Mouse (Mus musculus): ENCODE measurements around the gene 1600015I10Rik. TPM values are rescaled to one million over a fixed set of nuclear protein-coding genes. Genes with fewer than 3 reads are reported as not detected.

Gene 1600015I10Rik
- polyA plus RNA-seq, 1 experiment, result not detected

DNA sequence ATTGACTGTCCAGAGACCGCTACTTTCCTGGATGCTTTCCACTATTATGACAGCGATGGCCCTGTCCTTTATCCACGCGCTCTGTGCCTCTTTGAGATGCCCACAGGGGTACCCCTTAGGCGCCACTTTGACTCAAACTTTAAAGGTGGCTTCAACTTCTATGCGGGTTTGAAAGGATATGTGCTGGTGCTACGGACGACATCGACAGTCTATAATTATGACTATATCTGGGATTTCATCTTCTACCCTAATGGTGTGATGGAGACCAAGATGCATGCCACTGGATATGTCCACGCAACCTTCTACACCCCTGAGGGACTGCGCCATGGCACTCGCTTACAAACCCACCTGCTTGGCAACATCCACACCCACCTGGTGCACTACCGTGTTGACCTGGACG, 23.3 kb upstream of the 1600015I10Rik start:
- H3K4me3 ChIP-seq (replicated peaks), result no peak overlapping the region
- H3K27me3 ChIP-seq (ENCODE audit: control insufficient read depth), result no peaks in the 10 kb centered on the region
- no peak for TF ChIP-seq TAL1 (IDR thresholded peaks at IDR 0.05; ENCODE audit: low read length)
- no peak for TF ChIP-seq GATA1 (IDR thresholded peaks at IDR 0.05; ENCODE audit: low read length)
- no peaks in the 10 kb centered on the region for H3K36me3 ChIP-seq (ENCODE audit: control insufficient read depth)
- H3K9me3 ChIP-seq (ENCODE audit: control insufficient read depth, low read length), result no peaks in the 10 kb centered on the region
- no peaks in the 10 kb centered on the region for H3K4me1 ChIP-seq (ENCODE audit: control insufficient read depth)

DNA sequence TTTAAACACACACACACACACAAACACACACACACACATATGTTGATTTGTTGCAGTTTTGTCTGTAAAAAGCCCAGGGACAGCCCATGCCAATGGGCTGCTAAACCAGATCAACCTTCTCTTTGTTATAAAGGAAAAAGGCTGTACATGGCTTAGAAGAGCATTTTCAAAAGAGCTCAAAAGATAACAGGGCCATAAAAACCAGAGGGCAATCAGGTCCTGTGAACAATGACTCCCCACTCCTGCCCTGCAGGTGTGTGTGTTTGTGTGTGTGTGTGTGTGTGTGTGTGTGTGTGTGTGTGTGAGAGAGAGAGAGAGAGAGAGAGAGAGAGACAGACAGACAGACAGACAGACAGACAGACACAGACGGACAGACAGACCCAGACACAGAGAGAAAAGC, 20.5 kb upstream of the 1600015I10Rik start:
- H3K9me3 ChIP-seq (ENCODE audit: control insufficient read depth, low read length), result no peaks in the 10 kb centered on the region
- TF ChIP-seq TAL1 (IDR thresholded peaks at IDR 0.05; ENCODE audit: low read length) (no peak), GATA1 (IDR thresholded peaks at IDR 0.05; ENCODE audit: low read length) (no peak)

GRCm38 (mm10) chr6:48912033-48912432, 17.7 kb upstream of the 1600015I10Rik start:
- no peaks in the 10 kb centered on the region for H3K4me1 ChIP-seq (ENCODE audit: control insufficient read depth)
- TF ChIP-seq GATA1 (IDR thresholded peaks at IDR 0.05; ENCODE audit: low read length) (no peak), TAL1 (IDR thresholded peaks at IDR 0.05; ENCODE audit: low read length) (no peak)
- no peaks in the 10 kb centered on the region for H3K27me3 ChIP-seq (ENCODE audit: control insufficient read depth)
- H3K36me3 ChIP-seq (ENCODE audit: control insufficient read depth), result no peaks in the 10 kb centered on the region
- no peak overlapping the region for H3K4me3 ChIP-seq (replicated peaks)
- H3K9me3 ChIP-seq (ENCODE audit: control insufficient read depth, low read length), result no peaks in the 10 kb centered on the region

More for the DNA sequence above, 20.5 kb upstream of the 1600015I10Rik start:
- no peaks in the 10 kb centered on the region for H3K36me3 ChIP-seq (ENCODE audit: control insufficient read depth)
- no peak overlapping the region for H3K4me3 ChIP-seq (replicated peaks)
- no peaks in the 10 kb centered on the region for H3K4me1 ChIP-seq (ENCODE audit: control insufficient read depth)
- H3K27me3 ChIP-seq (ENCODE audit: control insufficient read depth), result no peaks in the 10 kb centered on the region

GRCm38 (mm10) chr6:48913587-48913986, 16.1 kb upstream of the 1600015I10Rik start:
- H3K27me3 ChIP-seq (ENCODE audit: control insufficient read depth), result no peaks in the 10 kb centered on the region
- TF ChIP-seq TAL1 (IDR thresholded peaks at IDR 0.05; ENCODE audit: low read length) (no peak), GATA1 (IDR thresholded peaks at IDR 0.05; ENCODE audit: low read length) (no peak)

GRCm38 (mm10) chr6:48949596-48949995, 19.9 kb downstream of the 1600015I10Rik start:
- Histone ChIP-seq H3K36me3 (ENCODE audit: control insufficient read depth) (no peaks in the 10 kb centered on the region), H3K9me3 (ENCODE audit: control insufficient read depth, low read length) (peaks cover 1% of the 10 kb centered on the region), H3K27me3 (ENCODE audit: control insufficient read depth) (no peaks in the 10 kb centered on the region), H3K4me3 (replicated peaks) (no peak overlapping the region), H3K4me1 (ENCODE audit: control insufficient read depth) (no peaks in the 10 kb centered on the region)
- TF ChIP-seq GATA1 (IDR thresholded peaks at IDR 0.05; ENCODE audit: low read length), result no peak
- no peak for TF ChIP-seq TAL1 (IDR thresholded peaks at IDR 0.05; ENCODE audit: low read length)

More at GRCm38 (mm10) chr6:48913587-48913986, 16.1 kb upstream of the 1600015I10Rik start:
- Histone ChIP-seq H3K36me3 (ENCODE audit: control insufficient read depth) (no peaks in the 10 kb centered on the region), H3K4me3 (replicated peaks) (no peak overlapping the region), H3K9me3 (ENCODE audit: control insufficient read depth, low read length) (no peaks in the 10 kb centered on the region), H3K4me1 (ENCODE audit: control insufficient read depth) (no peaks in the 10 kb centered on the region)

DNA sequence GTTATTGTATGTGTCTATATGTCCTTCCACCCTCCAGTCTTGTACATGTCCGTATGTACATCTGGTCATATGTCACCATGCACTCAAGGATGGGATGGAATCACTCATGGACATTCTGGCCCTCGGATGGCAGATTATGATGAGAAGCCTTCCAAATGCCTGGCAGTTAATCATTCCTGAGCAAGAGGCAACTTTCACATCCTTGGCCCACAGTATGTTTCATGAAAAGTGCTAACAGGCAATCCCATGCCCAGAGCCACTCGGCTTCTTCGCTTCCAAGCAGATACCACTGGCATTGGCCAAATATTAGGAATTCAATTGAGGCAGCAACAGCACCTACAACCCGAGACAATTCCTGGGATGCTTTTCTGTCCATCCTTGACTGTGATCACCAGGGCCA, 21.0 kb downstream of the 1600015I10Rik start:
- Histone ChIP-seq H3K9me3 (ENCODE audit: control insufficient read depth, low read length) (no peaks in the 10 kb centered on the region), H3K4me1 (ENCODE audit: control insufficient read depth) (no peaks in the 10 kb centered on the region), H3K4me3 (replicated peaks) (no peak overlapping the region), H3K36me3 (ENCODE audit: control insufficient read depth) (no peaks in the 10 kb centered on the region), H3K27me3 (ENCODE audit: control insufficient read depth) (no peaks in the 10 kb centered on the region)
- TF ChIP-seq GATA1 (IDR thresholded peaks at IDR 0.05; ENCODE audit: low read length) (no peak), TAL1 (IDR thresholded peaks at IDR 0.05; ENCODE audit: low read length) (no peak)

- TF ChIP-seq GATA1 (IDR thresholded peaks at IDR 0.05; ENCODE audit: low read length), result no peak
- no peak for TF ChIP-seq TAL1 (IDR thresholded peaks at IDR 0.05; ENCODE audit: low read length)
- Histone ChIP-seq H3K4me1 (ENCODE audit: control insufficient read depth) (no peaks in the 10 kb centered on the region), H3K27me3 (ENCODE audit: control insufficient read depth) (no peaks in the 10 kb centered on the region), H3K36me3 (ENCODE audit: control insufficient read depth) (no peaks in the 10 kb centered on the region), H3K9me3 (ENCODE audit: control insufficient read depth, low read length) (no peaks in the 10 kb centered on the region), H3K4me3 (replicated peaks) (no peak overlapping the region)
Observed at GRCm38 (mm10) chr6:48951630-48952029, 21.9 kb downstream of the 1600015I10Rik start.

DNA sequence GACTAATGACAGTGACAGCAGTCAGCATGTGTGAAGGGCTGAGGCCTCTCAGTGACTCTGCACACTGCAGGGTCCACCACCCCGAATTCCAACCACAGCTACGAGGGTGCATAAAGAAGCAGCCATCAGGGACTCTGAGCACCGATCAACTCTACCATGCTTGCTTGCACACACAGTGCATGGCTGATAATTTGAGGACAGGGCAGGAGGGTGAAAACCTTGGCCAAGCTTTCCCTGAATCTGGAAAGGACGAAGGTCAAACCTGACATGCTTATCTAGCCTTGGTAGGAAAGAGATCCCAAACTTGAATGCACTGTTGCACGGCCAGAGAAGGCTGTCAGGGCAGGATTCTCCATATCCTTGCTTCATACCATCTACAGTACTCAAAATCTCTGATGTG, 23.5 kb downstream of the 1600015I10Rik start:
- TF ChIP-seq GATA1 (IDR thresholded peaks at IDR 0.05; ENCODE audit: low read length), result no peak
- TF ChIP-seq TAL1 (IDR thresholded peaks at IDR 0.05; ENCODE audit: low read length), result no peak
- H3K9me3 ChIP-seq (ENCODE audit: control insufficient read depth, low read length), result no peaks in the 10 kb centered on the region
- no peaks in the 10 kb centered on the region for H3K27me3 ChIP-seq (ENCODE audit: control insufficient read depth)
- H3K36me3 ChIP-seq (ENCODE audit: control insufficient read depth), result no peaks in the 10 kb centered on the region
- no peak overlapping the region for H3K4me3 ChIP-seq (replicated peaks)
- no peaks in the 10 kb centered on the region for H3K4me1 ChIP-seq (ENCODE audit: control insufficient read depth)

- no peaks in the 10 kb centered on the region for H3K9me3 ChIP-seq (ENCODE audit: control insufficient read depth, low read length)
- no peak overlapping the region for H3K4me3 ChIP-seq (replicated peaks)
- no peaks in the 10 kb centered on the region for H3K27me3 ChIP-seq (ENCODE audit: control insufficient read depth)
- TF ChIP-seq TAL1 (IDR thresholded peaks at IDR 0.05; ENCODE audit: low read length) (no peak), GATA1 (IDR thresholded peaks at IDR 0.05; ENCODE audit: low read length) (no peak)
- no peaks in the 10 kb centered on the region for H3K36me3 ChIP-seq (ENCODE audit: control insufficient read depth)
- no peaks in the 10 kb centered on the region for H3K4me1 ChIP-seq (ENCODE audit: control insufficient read depth)
Observed at GRCm38 (mm10) chr6:48954211-48954610, 24.5 kb downstream of the 1600015I10Rik start.

DNA sequence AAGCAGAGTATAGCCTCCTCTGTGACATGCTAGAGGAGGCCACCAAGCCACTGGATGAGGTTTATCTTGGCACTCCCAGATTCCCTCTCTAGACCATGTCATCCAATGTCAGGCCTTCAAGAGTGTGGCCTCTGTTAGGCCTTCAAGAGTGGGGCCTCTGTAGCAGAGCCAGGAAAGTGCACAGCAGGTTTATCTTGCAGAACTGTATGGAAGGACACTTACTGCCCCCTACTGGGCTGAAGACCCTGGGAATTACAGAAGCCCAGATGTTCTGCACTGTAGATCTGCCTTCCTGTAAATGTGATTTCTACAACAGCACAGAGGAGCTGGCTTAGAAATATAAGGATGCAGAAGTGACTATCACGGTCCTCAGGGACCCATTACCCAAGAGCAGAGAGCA, 25.3 kb downstream of the 1600015I10Rik start:
- TF ChIP-seq TAL1 (IDR thresholded peaks at IDR 0.05; ENCODE audit: low read length) (no peak), GATA1 (IDR thresholded peaks at IDR 0.05; ENCODE audit: low read length) (no peak)
- Histone ChIP-seq H3K27me3 (ENCODE audit: control insufficient read depth) (no peaks in the 10 kb centered on the region), H3K36me3 (ENCODE audit: control insufficient read depth) (no peaks in the 10 kb centered on the region), H3K9me3 (ENCODE audit: control insufficient read depth, low read length) (no peaks in the 10 kb centered on the region), H3K4me3 (replicated peaks) (no peak overlapping the region), H3K4me1 (ENCODE audit: control insufficient read depth) (no peaks in the 10 kb centered on the region)

Data from erythroblast, embryonic 14.5 days (primary cell).